Mouse (Mus musculus) midbrain, embryonic 12.5 days (tissue): Measurements from ENCODE around the gene Tpcn1. TPM values are rescaled to one million over a fixed set of nuclear protein-coding genes. Genes with fewer than 3 reads are reported as not detected.

Experiments
- ATAC-seq: fragments of 200-750 bp; cut with Nextera tagmentation; 2 replicates; pipeline ENCODE4 v1.8.0; 2017; ENCODE audit warnings: low read depth, moderate TSS enrichment, moderate library complexity; ENCODE audit not compliant: low FRiP score
- H3K27ac ChIP-seq: fragments of 300-500 bp; sonication (generic); replicated peaks from 2 replicates; pipeline ENCODE4 v1.5.1; 2016; ENCODE audit warnings: mild to moderate bottlenecking
- H3K27me3 ChIP-seq: fragments of 300-500 bp; sonication (generic); 2 replicates; pipeline ENCODE4 v1.6.1; 2016; ENCODE audit warnings: mild to moderate bottlenecking
- H3K36me3 ChIP-seq: fragments of 300-500 bp; sonication (generic); 2 replicates; pipeline ENCODE4 v1.6.1; 2016
- H3K4me1 ChIP-seq: fragments of 300-500 bp; sonication (generic); 2 replicates; pipeline ENCODE4 v1.6.1; 2016
- H3K4me2 ChIP-seq: fragments of 300-500 bp; sonication (generic); replicated peaks from 2 replicates; pipeline ENCODE4 v1.6.1; 2016; ENCODE audit warnings: mild to moderate bottlenecking, moderate library complexity
- H3K4me3 ChIP-seq: fragments of 300-500 bp; sonication (generic); 2 replicates; pipeline ENCODE4 v1.5.1; 2016; ENCODE audit warnings: mild to moderate bottlenecking
- H3K9ac ChIP-seq: fragments of 300-500 bp; sonication (generic); replicated peaks from 2 replicates; pipeline ENCODE4 v1.6.1; 2016; ENCODE audit warnings: mild to moderate bottlenecking, moderate library complexity
- H3K9me3 ChIP-seq: fragments of 300-500 bp; sonication (generic); 2 replicates; pipeline ENCODE4 v1.6.1; 2016; ENCODE audit warnings: mild to moderate bottlenecking
- whole genome bisulfite sequencing: fragments of 180-500 bp; shearing (Covaris S2); methylation state at CpG from one replicate; pipeline ENCODE4 v1.1.7; 2016; 5-methylcytosine and 5-hydroxymethylcytosine counted together
- polyA plus RNA-seq: library from polyadenylated mRNA; unstranded; fragments of >200 nt; fragmentation: Nextera tagmentation; extraction: Ambion mirVana; gene quantifications from 2 replicates; pipeline ENCODE4 v1.2.1, GENCODE M21; 2016

Tpcn1 gene
- polyA plus RNA-seq, 1 experiment from 2014 or later, result 14.2 TPM

DNA sequence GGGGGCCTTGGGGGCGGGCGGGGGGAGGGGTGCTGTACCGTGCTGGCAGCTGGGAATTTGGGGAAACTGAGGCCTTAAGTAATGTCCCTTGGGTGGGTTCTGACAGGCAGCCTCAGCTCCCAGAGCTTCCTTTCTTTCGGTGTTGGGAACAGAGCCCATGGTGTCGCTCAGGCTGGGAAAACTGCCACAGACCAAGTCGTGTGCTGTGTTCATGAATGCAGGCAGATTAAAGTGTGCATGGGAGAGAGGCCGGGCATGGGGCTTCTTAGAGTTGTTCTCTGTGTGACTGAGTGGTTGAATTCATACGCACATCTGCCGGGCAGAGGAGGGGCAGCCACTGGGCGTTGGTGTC is 33.3 kb upstream of the Tpcn1 start:
- Histone ChIP-seq H3K27ac (no peak overlapping the region), H3K4me3 (no peak overlapping the region), H3K9me3 (no peaks in the 10 kb centered on the region), H3K9ac (no peak overlapping the region), H3K36me3 (peaks cover 99% of the 10 kb centered on the region), H3K27me3 (no peaks in the 10 kb centered on the region), H3K4me1 (peaks cover 2% of the 10 kb centered on the region; the same call in 1 of the 2 replicates), H3K4me2 (no peak overlapping the region)
- no peak for ATAC-seq
- 89% methylated on average over 10 of the region's 10 CpGs for WGBS

DNA sequence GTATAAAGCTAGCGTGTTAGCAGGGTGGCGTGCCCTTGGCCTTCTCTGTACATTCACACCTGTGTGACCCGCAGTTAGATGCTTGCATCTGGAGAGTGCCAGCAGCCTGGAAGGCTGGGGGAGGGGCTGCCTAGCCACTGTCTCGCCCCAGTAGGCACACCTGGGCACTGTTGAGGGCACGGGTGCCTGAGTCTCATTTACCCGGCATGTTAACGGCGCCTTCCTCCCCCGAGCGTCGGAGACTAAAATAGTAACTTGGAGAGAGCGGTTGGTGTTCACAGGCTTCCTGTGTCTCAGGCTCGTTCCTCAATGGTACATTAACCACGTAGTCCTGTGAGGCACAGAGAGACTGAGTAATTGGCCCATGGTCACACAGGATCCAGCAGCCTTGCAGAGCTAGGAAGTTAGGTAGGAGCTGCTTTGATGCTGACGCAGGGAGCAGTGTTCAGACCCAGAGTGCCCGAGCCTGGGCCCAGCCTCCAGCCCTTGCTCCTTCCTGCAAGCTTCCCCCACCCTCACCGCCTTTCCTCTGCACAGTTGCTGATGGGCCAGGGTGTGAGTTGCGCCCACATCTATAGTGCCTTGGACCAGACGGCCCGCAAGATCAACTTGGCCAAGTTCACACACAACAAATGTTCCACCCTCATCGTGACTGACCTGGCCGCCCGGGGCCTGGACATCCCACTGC is 32.7 kb upstream of the Tpcn1 start:
- 93% methylated on average over 23 of the region's 23 CpGs for WGBS
- Histone ChIP-seq H3K27ac (no peak overlapping the region), H3K4me3 (no peak overlapping the region), H3K4me1 (peaks cover 2% of the 10 kb centered on the region; the same call in 1 of the 2 replicates), H3K36me3 (peaks cover 100% of the 10 kb centered on the region), H3K27me3 (no peaks in the 10 kb centered on the region), H3K9ac (no peak overlapping the region), H3K9me3 (no peaks in the 10 kb centered on the region), H3K4me2 (no peak overlapping the region)
- ATAC-seq, result 0 out of 2 replicates have a peak, but pooled peaks have one; percentile 19

DNA sequence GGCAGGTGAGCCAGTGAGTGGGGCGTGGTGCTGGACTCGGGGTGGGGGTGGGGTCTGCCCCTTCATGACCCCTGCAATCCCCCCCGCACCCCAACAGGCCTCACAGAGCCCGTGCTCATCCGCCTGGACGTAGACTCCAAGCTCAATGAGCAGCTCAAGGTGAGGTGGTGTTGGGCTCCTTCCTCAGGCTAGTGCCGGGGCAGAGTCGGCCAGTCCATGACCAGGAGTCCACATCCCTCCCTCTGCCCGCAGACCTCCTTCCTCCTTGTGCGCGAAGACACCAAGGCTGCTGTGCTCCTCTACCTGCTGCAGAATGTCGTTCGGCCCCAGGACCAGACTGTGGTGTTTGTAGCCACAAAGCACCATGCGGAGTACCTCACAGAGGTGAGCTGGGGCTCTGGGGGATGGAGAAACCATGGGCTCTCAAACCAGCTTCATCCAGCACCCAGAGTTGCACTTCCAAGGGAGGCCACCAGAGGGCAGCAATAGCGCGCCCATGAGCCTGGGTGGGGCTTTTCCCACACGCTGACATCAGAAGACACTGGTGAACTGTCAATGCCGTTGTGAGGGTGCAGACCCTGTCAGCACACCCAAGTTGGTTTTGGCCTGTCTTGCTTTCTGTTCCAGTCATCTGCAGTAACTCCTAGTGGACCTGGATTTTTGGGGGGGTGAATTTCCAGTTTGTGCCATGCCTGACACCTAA is 32.1 kb upstream of the Tpcn1 start:
- WGBS, result 70% methylated on average over 18 of the region's 18 CpGs
- no peak overlapping the region for H3K4me2 ChIP-seq
- H3K4me1 ChIP-seq, result peaks cover 2% of the 10 kb centered on the region; the same call in 1 of the 2 replicates
- peaks cover 100% of the 10 kb centered on the region for H3K36me3 ChIP-seq
- no peak overlapping the region for H3K4me3 ChIP-seq
- 0 out of 2 replicates have a peak, but pooled peaks have one; percentile 21 for ATAC-seq
- no peaks in the 10 kb centered on the region for H3K9me3 ChIP-seq
- H3K27me3 ChIP-seq, result no peaks in the 10 kb centered on the region
- no peak overlapping the region for H3K9ac ChIP-seq
- no peak overlapping the region for H3K27ac ChIP-seq

DNA sequence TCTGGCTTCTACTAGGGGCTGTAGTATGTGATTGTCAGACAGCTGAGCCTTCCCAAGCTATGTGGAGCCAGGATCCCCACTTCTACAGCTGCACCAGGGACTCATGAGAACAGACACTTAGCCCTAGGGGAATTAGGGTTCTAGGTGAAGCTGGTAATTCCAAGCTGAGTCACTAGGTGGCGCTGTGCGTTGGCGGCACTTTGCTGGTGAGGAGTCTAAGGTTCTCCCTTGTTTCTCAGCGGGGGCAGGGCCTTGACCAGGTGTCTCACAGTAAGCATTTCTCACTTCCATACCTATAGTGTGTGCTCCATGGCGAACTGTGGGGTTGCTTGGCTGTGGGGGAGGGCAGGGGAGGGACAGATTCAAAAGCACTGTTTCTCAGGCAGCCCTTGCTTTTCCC is 30.7 kb upstream of the Tpcn1 start:
- H3K27me3 ChIP-seq, result no peaks in the 10 kb centered on the region
- ATAC-seq, result no peak
- no peak overlapping the region for H3K27ac ChIP-seq
- H3K4me3 ChIP-seq, result no peak overlapping the region
- H3K9ac ChIP-seq, result no peak overlapping the region
- H3K4me1 ChIP-seq, result peaks cover 2% of the 10 kb centered on the region; the same call in 1 of the 2 replicates
- H3K9me3 ChIP-seq, result no peaks in the 10 kb centered on the region
- peaks cover 91% of the 10 kb centered on the region for H3K36me3 ChIP-seq
- no peak overlapping the region for H3K4me2 ChIP-seq
- 21% methylated on average over 5 of the region's 5 CpGs for WGBS

DNA sequence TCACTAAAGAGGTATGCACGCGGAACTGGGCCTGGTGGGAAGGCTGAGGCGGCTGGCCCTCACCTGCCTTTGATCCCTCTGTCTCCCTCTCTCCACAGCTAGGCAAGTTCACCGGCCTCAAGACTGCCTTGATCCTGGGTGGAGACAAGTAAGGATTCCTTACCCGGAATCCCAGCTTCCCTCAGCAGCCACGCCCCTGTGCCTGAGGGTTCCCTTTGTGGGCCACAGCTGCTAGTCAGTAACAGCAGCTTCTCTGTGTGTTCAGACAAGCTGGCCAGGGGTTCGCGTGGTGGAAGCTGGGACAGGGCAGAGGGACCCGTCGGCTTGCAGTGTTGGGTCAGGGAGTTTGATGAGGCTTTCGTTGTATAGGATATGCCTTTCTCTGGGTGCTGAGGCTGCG is 30.3 kb upstream of the Tpcn1 start:
- WGBS, result 90% methylated on average over 12 of the region's 12 CpGs
- H3K9me3 ChIP-seq, result no peaks in the 10 kb centered on the region
- peaks cover 87% of the 10 kb centered on the region for H3K36me3 ChIP-seq
- H3K4me2 ChIP-seq, result no peak overlapping the region
- H3K4me1 ChIP-seq, result peaks cover 6% of the 10 kb centered on the region
- ATAC-seq, result no peak
- H3K27ac ChIP-seq, result no peak overlapping the region
- no peaks in the 10 kb centered on the region for H3K27me3 ChIP-seq
- H3K9ac ChIP-seq, result no peak overlapping the region
- no peak overlapping the region for H3K4me3 ChIP-seq

DNA sequence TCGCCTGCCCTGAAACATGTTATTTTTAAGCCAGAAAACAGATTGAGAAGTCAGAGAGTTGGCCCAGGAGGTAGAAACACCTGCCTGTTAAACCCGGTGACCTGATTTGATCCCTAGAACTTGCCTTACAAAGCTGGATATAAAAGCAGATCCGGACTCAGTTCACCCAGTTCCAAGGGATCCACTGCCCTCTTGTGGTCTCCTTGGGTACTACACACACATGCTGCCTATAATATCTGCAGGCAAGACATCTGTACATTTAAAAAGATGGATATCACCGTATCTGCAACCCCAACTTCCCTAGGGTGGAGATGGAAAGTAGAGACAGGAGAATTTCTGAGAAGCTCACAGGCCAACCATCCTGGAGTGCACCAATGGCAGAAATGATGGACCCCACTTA is 27.4 kb upstream of the Tpcn1 start:
- Histone ChIP-seq H3K27me3 (no peaks in the 10 kb centered on the region), H3K36me3 (peaks cover 58% of the 10 kb centered on the region), H3K27ac (no peak overlapping the region), H3K4me2 (no peak overlapping the region), H3K4me3 (no peak overlapping the region), H3K9ac (no peak overlapping the region), H3K4me1 (peaks cover 16% of the 10 kb centered on the region), H3K9me3 (no peaks in the 10 kb centered on the region)
- no peak for ATAC-seq
- 97% methylated on average over 4 of the region's 4 CpGs for WGBS

DNA sequence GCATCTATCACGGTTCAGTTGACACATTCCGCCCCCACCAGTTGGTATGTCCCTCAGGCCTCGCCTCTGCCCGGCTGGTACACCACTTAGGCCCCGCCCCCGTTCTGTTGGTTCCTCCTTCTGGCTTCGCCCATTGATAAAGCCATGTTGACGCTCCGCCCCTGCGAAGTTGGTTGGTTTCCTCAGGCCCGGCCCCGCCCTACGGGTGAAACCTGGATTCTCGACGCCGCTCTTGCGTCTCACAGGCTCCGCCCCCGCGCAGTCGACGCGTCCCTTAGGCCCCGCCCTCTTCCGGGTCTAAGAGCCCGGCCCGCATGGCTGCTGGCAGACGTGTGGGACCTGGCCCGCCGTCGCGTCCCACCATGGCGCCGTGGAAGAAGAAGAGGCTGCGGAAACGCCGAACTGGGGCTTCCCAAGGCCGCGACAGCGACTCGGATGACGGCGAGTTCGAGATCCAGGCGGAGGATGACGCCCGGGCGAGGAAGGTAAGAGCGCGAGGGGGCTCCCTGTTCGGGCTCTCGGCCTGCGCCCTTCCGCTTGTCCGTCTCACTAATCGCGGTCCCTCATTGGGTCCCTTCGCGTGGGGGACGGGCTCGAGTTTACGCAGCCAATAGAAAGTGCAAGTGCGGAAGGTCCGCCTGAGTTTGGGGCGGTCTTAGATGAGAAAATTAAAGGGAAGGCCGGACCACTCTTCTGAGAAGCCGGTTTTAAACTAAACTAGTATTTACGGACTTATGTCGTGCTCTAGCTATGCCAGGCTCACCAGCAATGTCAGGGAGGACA is 24.5 kb upstream of the Tpcn1 start:
- Histone ChIP-seq H3K9ac (peak overlapping the region; percentile 67), H3K27ac (peak overlapping the region; percentile 80), H3K36me3 (peaks cover 46% of the 10 kb centered on the region), H3K4me3 (peak overlapping the region; percentile 70), H3K27me3 (no peaks in the 10 kb centered on the region), H3K9me3 (no peaks in the 10 kb centered on the region), H3K4me1 (peaks cover 17% of the 10 kb centered on the region), H3K4me2 (peak overlapping the region; percentile 89)
- peak; percentile 91 for ATAC-seq
- WGBS, result under 1% methylated on average over 69 of the region's 69 CpGs

DNA sequence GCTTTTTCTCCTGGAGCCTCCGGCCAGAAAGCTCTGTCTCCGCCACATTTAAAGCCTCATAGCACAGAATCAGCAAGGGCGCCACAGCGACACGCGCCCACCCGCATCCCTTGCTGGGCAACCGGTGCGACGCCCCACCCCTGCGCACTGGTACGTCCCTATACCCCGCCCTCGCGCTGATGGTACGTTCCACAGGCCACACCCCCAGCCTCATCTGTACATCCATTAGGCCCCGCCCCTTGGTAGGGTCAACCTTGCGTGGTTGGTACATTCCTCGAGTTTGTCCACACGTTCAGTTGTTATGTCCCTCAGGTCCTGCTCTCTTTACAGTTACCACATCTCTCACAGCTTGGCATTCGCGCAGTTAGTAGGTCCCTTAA is 24.0 kb upstream of the Tpcn1 start, which contains the start of the genes Rita1 and Ddx54:
Gene Rita1, minus strand, starts transcription at position 148 of the 380 bp plus-strand sequence.
Gene Ddx54, plus strand, starts transcription at position 298 of the 380 bp plus-strand sequence.
- WGBS, result under 1% methylated on average over 22 of the region's 22 CpGs
- H3K27me3 ChIP-seq, result no peaks in the 10 kb centered on the region
- H3K9ac ChIP-seq, result peak within 1 kb of the TSS; percentile 67
- peaks cover 17% of the 10 kb centered on the region for H3K4me1 ChIP-seq
- H3K9me3 ChIP-seq, result no peaks in the 10 kb centered on the region
- peak; percentile 79 for ATAC-seq
- H3K27ac ChIP-seq, result peak within 1 kb of the TSS; percentile 80
- H3K36me3 ChIP-seq, result peaks cover 40% of the 10 kb centered on the region
- peak within 1 kb of the TSS; percentile 70 for H3K4me3 ChIP-seq
- H3K4me2 ChIP-seq, result peak within 1 kb of the TSS; percentile 89

DNA sequence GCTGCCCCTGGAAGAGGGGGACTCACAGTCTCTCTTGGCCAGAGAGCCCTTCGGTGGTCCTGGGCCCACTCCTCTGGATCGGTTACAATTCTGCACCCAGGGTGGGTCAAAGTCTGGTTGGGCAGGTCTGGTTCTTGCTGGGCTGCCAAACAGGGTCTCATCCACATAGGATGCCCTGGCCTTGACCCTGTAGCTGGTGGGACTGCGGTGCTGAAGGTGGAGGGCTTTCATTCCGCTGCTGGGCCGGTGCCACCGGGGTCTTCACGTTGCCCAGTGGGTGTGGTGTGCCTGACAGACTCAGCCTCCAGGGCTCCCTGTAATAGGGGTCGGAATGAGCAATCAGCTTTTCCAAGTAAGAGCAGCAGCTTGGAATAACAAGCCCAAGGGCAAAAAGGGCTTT is 22.9 kb upstream of the Tpcn1 start:
- H3K4me2 ChIP-seq, result peak overlapping the region; percentile 89
- no peaks in the 10 kb centered on the region for H3K9me3 ChIP-seq
- no peaks in the 10 kb centered on the region for H3K27me3 ChIP-seq
- peaks cover 30% of the 10 kb centered on the region for H3K36me3 ChIP-seq
- H3K4me1 ChIP-seq, result peaks cover 17% of the 10 kb centered on the region
- no peak for ATAC-seq
- H3K9ac ChIP-seq, result peak overlapping the region; percentile 41
- no peak overlapping the region for H3K27ac ChIP-seq
- H3K4me3 ChIP-seq, result peak overlapping the region; percentile 70
- 67% methylated on average over 8 of the region's 8 CpGs for WGBS

DNA sequence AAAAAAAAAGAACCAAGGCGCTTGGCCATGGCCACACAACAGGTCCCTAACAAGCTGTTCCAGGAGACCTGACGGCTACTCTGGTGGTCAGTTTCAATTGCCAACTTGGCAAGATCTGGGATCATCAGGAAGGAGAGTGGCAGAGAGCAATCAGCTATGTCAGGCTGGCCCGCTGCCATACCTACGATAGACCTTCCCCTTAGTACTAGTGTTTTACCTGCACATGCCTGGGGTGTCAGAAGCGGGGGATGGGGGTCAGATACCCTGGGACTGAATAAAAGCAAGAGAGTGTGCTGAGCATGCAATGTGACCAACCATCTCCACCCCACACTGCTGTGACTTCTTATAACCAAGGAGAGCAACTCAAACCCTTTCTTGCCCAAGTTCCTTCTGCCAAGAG is 22.4 kb upstream of the Tpcn1 start:
- ATAC-seq, result no peak
- no peak overlapping the region for H3K27ac ChIP-seq
- peak overlapping the region; percentile 41 for H3K9ac ChIP-seq
- H3K36me3 ChIP-seq, result peaks cover 25% of the 10 kb centered on the region
- H3K4me2 ChIP-seq, result peak overlapping the region; percentile 89
- 98% methylated on average over 5 of the region's 5 CpGs for WGBS
- H3K4me1 ChIP-seq, result peaks cover 17% of the 10 kb centered on the region
- no peaks in the 10 kb centered on the region for H3K27me3 ChIP-seq
- H3K9me3 ChIP-seq, result no peaks in the 10 kb centered on the region
- H3K4me3 ChIP-seq, result peak overlapping the region; percentile 70; the same call in 1 of the 2 replicates

DNA sequence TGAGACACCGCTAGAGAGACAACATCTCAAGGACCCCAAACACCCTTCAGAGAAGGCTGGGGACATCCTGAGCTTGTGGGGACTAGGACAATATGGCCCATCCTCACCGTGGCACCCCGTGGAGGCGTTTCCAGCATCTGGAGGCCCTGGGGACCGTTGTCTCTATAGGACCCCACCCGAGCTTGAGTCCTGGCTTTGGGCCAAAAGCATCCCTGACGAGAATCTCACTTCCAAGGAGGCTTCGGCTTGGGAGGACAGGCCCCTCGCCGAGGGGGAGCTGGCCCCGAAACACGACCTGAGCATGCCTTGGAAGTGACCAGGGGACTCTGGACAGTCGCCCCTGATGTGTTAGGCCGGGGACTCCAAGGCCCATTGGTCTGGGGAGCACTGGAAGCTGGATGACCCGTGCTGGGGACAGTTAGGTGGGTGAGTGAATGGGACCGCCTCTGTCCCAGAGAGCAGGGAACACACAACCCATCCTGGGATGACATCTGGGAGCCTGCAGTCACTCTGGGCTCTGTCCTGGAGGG is 20.8 kb upstream of the Tpcn1 start:
- Histone ChIP-seq H3K4me2 (no peak overlapping the region), H3K9ac (no peak overlapping the region), H3K36me3 (peaks cover 17% of the 10 kb centered on the region; the same call in 1 of the 2 replicates), H3K4me3 (no peak overlapping the region), H3K4me1 (peaks cover 23% of the 10 kb centered on the region), H3K9me3 (no peaks in the 10 kb centered on the region), H3K27me3 (no peaks in the 10 kb centered on the region), H3K27ac (no peak overlapping the region)
- 88% methylated on average over 16 of the region's 16 CpGs for WGBS
- ATAC-seq, result no peak
